Mouse (Mus musculus) liver, embryonic 14.5 days (tissue): Measurements from ENCODE around the gene Sfmbt2. TPM values are rescaled to one million over a fixed set of nuclear protein-coding genes. Genes with fewer than 3 reads are reported as not detected.

Experiments
- ATAC-seq: fragments of 200-750 bp; cut with Nextera tagmentation; 2 replicates; pipeline ENCODE4 v1.8.0; 2017; ENCODE audit warnings: moderate number of reproducible peaks, mild to moderate bottlenecking, moderate library complexity; ENCODE audit not compliant: insufficient read depth
- DNase-seq, 3 experiments: peaks; one replicate each; pipeline ENCODE4 v3.0.0-alpha.2; 2012 to 2013; ENCODE audit warnings: low read depth in 3 of 3, low spot score in 3 of 3
- H3K27ac ChIP-seq: fragments of 300-500 bp; sonication (generic); 2 replicates; pipeline ENCODE4 v1.5.1; 2014; ENCODE audit warnings: moderate library complexity, mild to moderate bottlenecking, control low read depth, inconsistent platforms
- H3K27me3 ChIP-seq: fragments of 300-500 bp; sonication (generic); 2 replicates; pipeline ENCODE4 v1.6.1; 2014; ENCODE audit warnings: mild to moderate bottlenecking, low read length, moderate library complexity; ENCODE audit not compliant: control insufficient read depth, insufficient read depth
- H3K36me3 ChIP-seq: fragments of 300-500 bp; sonication (generic); replicated peaks from 2 replicates; pipeline ENCODE4 v1.6.1; 2014; ENCODE audit warnings: low read depth; ENCODE audit not compliant: control insufficient read depth, insufficient read depth
- H3K4me1 ChIP-seq, 2 experiments: fragments of 200-500 bp in 1 of 2; fragments of 300-500 bp in 1 of 2; sonication (generic) in 1 of 2; replicated peaks; 2 replicates each; pipeline ENCODE4 v1.6.1; 2012 to 2014; ENCODE audit warnings: antibody characterized with exemption in 1 of 2, inconsistent platforms in 1 of 2, low read length in 1 of 2; ENCODE audit not compliant: control insufficient read depth in 2 of 2, insufficient read depth in 2 of 2
- H3K4me2 ChIP-seq: fragments of 300-500 bp; sonication (generic); 2 replicates; pipeline ENCODE4 v1.6.1; 2014; ENCODE audit warnings: low read depth, mild to moderate bottlenecking, control low read depth, moderate library complexity
- H3K4me3 ChIP-seq, 2 experiments: fragments of 200-500 bp in 1 of 2; fragments of 300-500 bp in 1 of 2; sonication (generic) in 1 of 2; 2 replicates each; pipeline ENCODE4 v1.5.1; 2012 to 2014; ENCODE audit warnings: low read depth in 2 of 2, low read length in 2 of 2, mild to moderate bottlenecking in 2 of 2, control low read depth in 1 of 2, inconsistent platforms in 1 of 2, moderate library complexity in 1 of 2; ENCODE audit not compliant: insufficient read depth in 1 of 2
- H3K9ac ChIP-seq: fragments of 300-500 bp; sonication (generic); replicated peaks from 2 replicates; pipeline ENCODE4 v1.6.1; 2014; ENCODE audit warnings: mild to moderate bottlenecking, control low read depth, moderate library complexity
- H3K9me3 ChIP-seq: fragments of 300-500 bp; sonication (generic); 2 replicates; pipeline ENCODE4 v1.6.1; 2016; ENCODE audit warnings: low read length, mixed read lengths; ENCODE audit not compliant: control insufficient read depth
- CTCF ChIP-seq: IDR thresholded peaks from 2 replicates; pipeline ENCODE4 v1.5.1; 2016; ENCODE audit warnings: antibody characterized with exemption, low read depth, control low read depth
- EP300 ChIP-seq: IDR thresholded peaks from 2 replicates; pipeline ENCODE4 v1.6.1; 2016; ENCODE audit warnings: antibody characterized with exemption, low read depth
- WGBS: fragments of 180-500 bp; shearing (Covaris S2); extraction: QIAGEN DNeasy Blood & Tissue Kit; methylation state at CpG from one replicate; pipeline ENCODE4 v1.1.7; 2014; ENCODE audit not compliant: insufficient replicate concordance; 5-methylcytosine and 5-hydroxymethylcytosine counted together
- polyA plus RNA-seq, 2 experiments: library from polyadenylated mRNA; depleted of rRNA in 1 of 2; stranded (reverse) in 1 of 2; unstranded in 1 of 2; fragments of >200 nt; fragmentation: Nextera tagmentation in 1 of 2; extraction: Ambion mirVana in 1 of 2; gene quantifications; 2 replicates each; pipeline versions ENCODE4 v1.2.1 to v1.2.3; 2012 to 2014

The Sfmbt2 gene
- polyA plus RNA-seq, 2 experiments = 0.17 to 0.37 TPM

GRCm38 (mm10) chr2:10373508-10374206, 3.3 kb downstream of the Sfmbt2 start:
- peak overlapping the region; percentile 72 for H3K4me2 ChIP-seq
- H3K9me3 ChIP-seq = no peaks in the 10 kb centered on the region
- peaks cover 0 to 7% of the 10 kb centered on the region in 2 experiments; a peak in 2 of 4 replicates for H3K4me1 ChIP-seq
- DNase-seq (no peak), ATAC-seq (no peak)
- no peaks in the 10 kb centered on the region for H3K36me3 ChIP-seq
- no peak for TF ChIP-seq EP300
- no peak for TF ChIP-seq CTCF
- H3K4me3 ChIP-seq = peak overlapping the region; percentile 48 to 52
- H3K27me3 ChIP-seq = peaks cover 73% of the 10 kb centered on the region
- no peak overlapping the region for H3K27ac ChIP-seq
- H3K9ac ChIP-seq = no peak overlapping the region
- WGBS = under 1% methylated on average over 30 of the region's 30 CpGs

GRCm38 (mm10) chr2:10374207-10375023, 4.1 kb downstream of the Sfmbt2 start:
- peak; percentile 41; the same call in 1 of the 2 replicates for TF ChIP-seq CTCF
- no peak for TF ChIP-seq EP300
- no peaks in the 10 kb centered on the region for H3K9me3 ChIP-seq
- ATAC-seq (no peak), DNase-seq (no peak)
- H3K27ac ChIP-seq = no peak overlapping the region
- no peak overlapping the region for H3K9ac ChIP-seq
- peak overlapping the region; percentile 48 to 52 for H3K4me3 ChIP-seq
- H3K36me3 ChIP-seq = no peaks in the 10 kb centered on the region
- WGBS = under 1% methylated on average over 34 of the region's 34 CpGs
- H3K27me3 ChIP-seq = peaks cover 69% of the 10 kb centered on the region
- H3K4me2 ChIP-seq = peak overlapping the region; percentile 72
- H3K4me1 ChIP-seq = peaks cover 0 to 7% of the 10 kb centered on the region in 2 experiments; a peak in 2 of 4 replicates

- H3K4me3 ChIP-seq = peak overlapping the region; percentile 48 to 52
Observed at GRCm38 (mm10) chr2:10375024-10375372, 4.7 kb downstream of the Sfmbt2 start.

GRCm38 (mm10) chr2:10389988-10390387, 19.7 kb downstream of the Sfmbt2 start:
- no peaks in the 10 kb centered on the region for H3K36me3 ChIP-seq
- H3K9ac ChIP-seq = no peak overlapping the region
- ATAC-seq (no peak), DNase-seq (no peak)
- H3K4me2 ChIP-seq = no peak overlapping the region
- 10% methylated on average over 4 of the region's 4 CpGs for WGBS
- no peaks in the 10 kb centered on the region for H3K4me1 ChIP-seq
- H3K4me3 ChIP-seq = no peak overlapping the region
- no peak for TF ChIP-seq CTCF
- TF ChIP-seq EP300 = no peak
- H3K9me3 ChIP-seq = no peaks in the 10 kb centered on the region
- no peak overlapping the region for H3K27ac ChIP-seq
- no peaks in the 10 kb centered on the region for H3K27me3 ChIP-seq

More at GRCm38 (mm10) chr2:10375024-10375372, 4.7 kb downstream of the Sfmbt2 start:
- ATAC-seq (no peak), DNase-seq (no peak)
- TF ChIP-seq EP300 (no peak), CTCF (no peak)
- H3K9me3 ChIP-seq = no peaks in the 10 kb centered on the region
- under 1% methylated on average over 22 of the region's 22 CpGs for WGBS
- H3K4me1 ChIP-seq = peaks cover 0 to 7% of the 10 kb centered on the region in 2 experiments; a peak in 2 of 4 replicates
- peak overlapping the region; percentile 72 for H3K4me2 ChIP-seq
- H3K9ac ChIP-seq = no peak overlapping the region
- H3K36me3 ChIP-seq = no peaks in the 10 kb centered on the region
- H3K27ac ChIP-seq = no peak overlapping the region
- peaks cover 63% of the 10 kb centered on the region for H3K27me3 ChIP-seq

- ATAC-seq = no peak
- no peak overlapping the region for H3K27ac ChIP-seq
- H3K4me2 ChIP-seq = no peak overlapping the region
- no peaks in the 10 kb centered on the region for H3K36me3 ChIP-seq
- H3K9ac ChIP-seq = no peak overlapping the region
- no peaks in the 10 kb centered on the region for H3K9me3 ChIP-seq
- H3K4me3 ChIP-seq = no peak overlapping the region
- 47% methylated on average over 7 of the region's 7 CpGs for WGBS
- no peak for TF ChIP-seq EP300
- no peak for TF ChIP-seq CTCF
- no peaks in the 10 kb centered on the region for H3K27me3 ChIP-seq
- DNase-seq = no peak
- H3K4me1 ChIP-seq = no peaks in the 10 kb centered on the region
Observed at GRCm38 (mm10) chr2:10390791-10391190, 20.5 kb downstream of the Sfmbt2 start.
